Mouse (Mus musculus): ENCODE results near the gene Prkg1. TPM values are rescaled to one million over a fixed set of nuclear protein-coding genes. Genes with fewer than 3 reads are reported as not detected.
A peak's percentile ranks its signal among the peaks of the same experiment; 100 is the strongest.

The Prkg1 gene
- total and polyA plus RNA-seq, 3 experiments: not detected

- Histone ChIP-seq H3K4me3 (ENCODE audit: control insufficient read depth in 1 of 2, insufficient read depth in 1 of 2, low read depth in 2 of 2, low read length in 2 of 2) (no peak overlapping the region), H3K9ac (ENCODE audit: control insufficient read depth, low read depth, low read length, poor library complexity, severe bottlenecking) (no peak overlapping the region), H3K27me3 (ENCODE audit: control insufficient read depth in 1 of 2, insufficient read depth in 2 of 2, low read length in 2 of 2) (no peaks in the 10 kb centered on the region), H3K4me1 (ENCODE audit: control insufficient read depth in 1 of 2, insufficient read depth in 2 of 2, low read length in 2 of 2) (no peaks in the 10 kb centered on the region), H3K79me2 (ENCODE audit: control insufficient read depth, insufficient read depth, low read length, poor library complexity) (no peaks in the 10 kb centered on the region), H3K9me3 (replicated peaks; ENCODE audit: insufficient read depth, low read length) (no peaks in the 10 kb centered on the region), H3K27ac (ENCODE audit: control insufficient read depth, low read depth, low read length) (no peak overlapping the region), H3K36me3 (ENCODE audit: control insufficient read depth in 1 of 2, insufficient read depth in 2 of 2, low read length in 2 of 2) (no peaks in the 10 kb centered on the region)
- TF ChIP-seq CTCF (IDR thresholded peaks at IDR 0.05 in 2 of 3, conservative IDR thresholded peaks at IDR 0.05 in 1 of 3; ENCODE audit: control insufficient read depth in 1 of 3, insufficient read depth in 1 of 3, low read depth in 2 of 3, low read length in 3 of 3, poor library complexity in 1 of 3, severe bottlenecking in 1 of 3): no peak
- no peak for TF ChIP-seq RCOR1 (IDR thresholded peaks at IDR 0.05; ENCODE audit: low read depth, low read length)
- TF ChIP-seq NRF1 (IDR thresholded peaks at IDR 0.05; ENCODE audit: insufficient read depth, low read depth, low read length, poor library complexity, severe bottlenecking): no peak
- TF ChIP-seq GABPA (IDR thresholded peaks at IDR 0.05; ENCODE audit: low read depth, low read length): no peak
- TF ChIP-seq BHLHE40 (IDR thresholded peaks at IDR 0.05; ENCODE audit: borderline replicate concordance, low read depth, low read length): no peak
- no peak for TF ChIP-seq CHD1 (IDR thresholded peaks at IDR 0.05; ENCODE audit: low read depth, low read length)
- no peak for TF ChIP-seq POLR2A (IDR thresholded peaks at IDR 0.05; ENCODE audit: control insufficient read depth in 1 of 2, insufficient read depth in 1 of 2, low read depth in 1 of 2, low read length in 2 of 2, poor library complexity in 1 of 2)
- DNase-seq (ENCODE audit: low read depth, low spot score): no peak
These were observed 26.9 kb upstream of the Prkg1 start for GRCm38 (mm10) chr19:31791724-31792123.

GRCm38 (mm10) chr19:31781521-31782018 is 16.7 kb upstream of the Prkg1 start:
- H3K9ac ChIP-seq (ENCODE audit: control insufficient read depth, low read depth, low read length, poor library complexity, severe bottlenecking): no peak overlapping the region
- TF ChIP-seq JUND (IDR thresholded peaks at IDR 0.05; ENCODE audit: low read depth, low read length) (no peak), E2F4 (IDR thresholded peaks at IDR 0.05; ENCODE audit: borderline replicate concordance, low read depth, low read length) (no peak), ZKSCAN1 (IDR thresholded peaks at IDR 0.05; ENCODE audit: low read depth, low read length) (no peak), MAZ (IDR thresholded peaks at IDR 0.05; ENCODE audit: low read depth, low read length) (no peak), ELF1 (IDR thresholded peaks at IDR 0.05; ENCODE audit: low read depth, low read length) (no peak), ZC3H11A (IDR thresholded peaks at IDR 0.05; ENCODE audit: low read depth, low read length) (no peak), BHLHE40 (IDR thresholded peaks at IDR 0.05; ENCODE audit: borderline replicate concordance, low read depth, low read length) (peak; percentile 61; the same call in 1 of the 2 replicates), MAX (IDR thresholded peaks at IDR 0.05; ENCODE audit: low read length) (peak; percentile 67), USF2 (IDR thresholded peaks at IDR 0.05; ENCODE audit: borderline replicate concordance in 1 of 2, insufficient read depth in 1 of 2, low read depth in 1 of 2, low read length in 2 of 2) (peak; percentile 42 to 51; a peak in 3 of 4 replicates), USF1 (IDR thresholded peaks at IDR 0.05; ENCODE audit: low read depth, low read length) (peak; percentile 90)
- no peak overlapping the region for H3K4me3 ChIP-seq (ENCODE audit: control insufficient read depth in 1 of 2, insufficient read depth in 1 of 2, low read depth in 2 of 2, low read length in 2 of 2)
- H3K79me2 ChIP-seq (ENCODE audit: control insufficient read depth, insufficient read depth, low read length, poor library complexity): no peaks in the 10 kb centered on the region
- H3K4me1 ChIP-seq (ENCODE audit: control insufficient read depth in 1 of 2, insufficient read depth in 2 of 2, low read length in 2 of 2): peaks cover 0 to 19% of the 10 kb centered on the region in 2 experiments
- peak overlapping the region; percentile 83 for H3K27ac ChIP-seq (ENCODE audit: control insufficient read depth, low read depth, low read length)
- H3K27me3 ChIP-seq (ENCODE audit: control insufficient read depth in 1 of 2, insufficient read depth in 2 of 2, low read length in 2 of 2): no peaks in the 10 kb centered on the region
- H3K9me3 ChIP-seq (replicated peaks; ENCODE audit: insufficient read depth, low read length): no peaks in the 10 kb centered on the region
- peaks cover 0 to 18% of the 10 kb centered on the region in 2 experiments; a peak in 2 of 4 replicates for H3K36me3 ChIP-seq (ENCODE audit: control insufficient read depth in 1 of 2, insufficient read depth in 2 of 2, low read length in 2 of 2)
- DNase-seq (ENCODE audit: low read depth, low spot score): peak; percentile 70

Data from MEL (cell line).